Mouse (Mus musculus): ENCODE data around the gene Olfr1012. TPM values are rescaled to one million over a fixed set of nuclear protein-coding genes. Genes with fewer than 3 reads are reported as not detected.
"Not testable (repeated sequence)": the region's sequence is repeated elsewhere in the genome, so short reads cannot be mapped to it uniquely, and the experiment has no call there.

Olfr1012 gene
- not detected for total RNA-seq (2021)
- long read RNA-seq = 0 reads

DNA sequence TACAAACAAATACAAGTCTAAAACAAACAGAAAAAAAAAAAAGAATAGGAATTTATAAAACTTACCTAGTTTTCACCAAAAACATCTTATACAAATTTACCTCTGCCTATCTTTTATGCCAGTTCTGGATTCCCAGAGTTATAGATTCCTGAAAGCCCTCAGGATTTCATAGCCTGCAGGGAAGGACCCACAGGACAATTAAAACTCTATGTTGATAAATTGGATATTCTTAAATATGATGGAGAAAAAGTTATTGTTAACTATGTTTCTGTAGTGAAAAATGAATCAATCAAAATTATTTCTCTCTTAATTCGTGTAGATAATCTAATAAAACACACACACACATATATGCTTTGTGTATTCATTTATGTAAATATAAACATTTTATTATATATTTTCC is at the start of gene Olfr1012:
Gene Olfr1012, minus strand, starts transcription at position 101 of the 400 bp plus-strand sequence.
- no peak for DNase-seq (ENCODE audit: low spot score in 2 of 2)

DNA sequence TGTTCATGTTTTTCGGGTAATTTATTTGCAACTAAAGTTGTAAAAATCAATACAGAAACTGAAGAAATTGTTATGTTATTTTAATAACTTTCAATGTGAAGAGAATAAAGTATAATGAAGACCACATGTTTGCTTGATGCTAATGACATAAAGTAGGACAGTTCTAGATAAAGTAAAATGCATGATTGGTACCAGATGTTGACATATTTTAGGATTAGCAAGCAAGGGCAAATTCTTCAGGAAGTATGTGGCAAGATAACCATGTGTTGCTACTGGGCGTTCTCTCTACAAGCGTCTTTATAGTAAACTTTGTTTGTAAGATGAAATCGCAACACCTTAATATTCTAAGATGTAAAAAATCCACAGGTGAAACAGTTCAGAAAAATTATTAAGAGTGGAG is 41.9 kb upstream of the Olfr1012 start:
- no peak for DNase-seq (ENCODE audit: low spot score in 2 of 2)

- no peak for DNase-seq (ENCODE audit: low spot score in 2 of 2)
Observed at GRCm38 (mm10) chr2:85802444-85802843, 39.9 kb upstream of the Olfr1012 start, which contains the start of gene Olfr1016. Gene Olfr1016, minus strand, starts transcription at chr2:85802544.

- no peak for DNase-seq (ENCODE audit: low spot score in 2 of 2)
Observed at GRCm38 (mm10) chr2:85792331-85792730, 29.8 kb upstream of the Olfr1012 start.

GRCm38 (mm10) chr2:85781717-85782116 is 19.2 kb upstream of the Olfr1012 start, which contains the start of gene Olfr1015:
Gene Olfr1015, plus strand, starts transcription at chr2:85782017.
- DNase-seq (ENCODE audit: low spot score in 2 of 2) = no peak

GRCm38 (mm10) chr2:85772413-85772812 is 9.8 kb upstream of the Olfr1012 start, which contains the start of gene Olfr1014:
Gene Olfr1014, plus strand, starts transcription at chr2:85772713.
- DNase-seq (ENCODE audit: low spot score in 2 of 2) = no peak

- DNase-seq (ENCODE audit: low spot score in 2 of 2) = no peak
Observed at GRCm38 (mm10) chr2:85766798-85767197, 4.2 kb upstream of the Olfr1012 start, which contains the start of gene Olfr1013. Gene Olfr1013, plus strand, starts transcription at chr2:85767098.

- DNase-seq (ENCODE audit: low spot score in 2 of 2) = no peak
Observed at GRCm38 (mm10) chr2:85753822-85754221, 8.7 kb downstream of the Olfr1012 start.

GRCm38 (mm10) chr2:85725793-85726192 is 36.8 kb downstream of the Olfr1012 start:
- DNase-seq (ENCODE audit: low spot score in 2 of 2) = peak in 1 of 2 experiments; percentile 36

DNA sequence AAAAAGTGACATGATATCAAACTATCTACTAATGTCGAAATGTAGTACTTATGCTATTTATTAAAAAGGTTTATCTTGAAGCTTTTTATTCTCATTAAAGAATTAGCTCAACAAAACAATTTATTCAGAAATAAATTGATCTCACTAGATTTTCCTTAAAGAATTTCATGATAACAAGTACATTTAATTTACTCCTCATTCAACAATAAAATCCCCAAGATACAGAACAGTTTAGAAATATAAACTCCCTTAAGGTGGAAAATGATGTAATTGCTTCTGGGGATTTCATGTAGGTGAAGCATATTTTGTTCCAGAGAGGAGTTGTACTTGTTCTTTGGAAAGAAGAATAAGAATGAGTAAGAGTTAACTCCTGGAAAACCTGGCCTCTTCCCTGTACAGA is 47.4 kb downstream of the Olfr1012 start, which contains the start of gene Olfr1009:
Gene Olfr1009, plus strand, starts transcription at position 301 of the 400 bp plus-strand sequence.
- no peak for DNase-seq (ENCODE audit: low spot score in 2 of 2)

GRCm38 (mm10) chr2:85711159-85711558 is 51.4 kb downstream of the Olfr1012 start:
- no peak for DNase-seq (ENCODE audit: low spot score in 2 of 2)

DNA sequence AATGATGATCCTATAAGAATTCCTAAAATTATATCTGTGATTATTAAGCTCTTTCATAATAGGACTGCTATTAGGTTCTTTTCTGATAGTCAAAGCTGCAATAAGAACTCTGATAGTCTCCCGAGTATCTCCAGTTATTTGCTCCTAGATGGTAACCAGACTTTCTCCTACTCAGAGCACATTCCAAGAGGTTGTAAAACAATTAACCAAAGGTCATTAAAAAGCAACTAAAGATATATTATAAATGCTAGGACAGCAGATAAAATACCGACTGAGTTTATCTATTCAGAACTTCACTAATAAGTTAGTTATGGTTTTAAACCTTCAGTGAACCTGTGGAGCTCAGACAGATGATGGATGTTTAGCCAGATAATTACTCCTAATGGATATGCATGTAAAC is 51.9 kb downstream of the Olfr1012 start:
- not testable (repeated sequence) for DNase-seq (ENCODE audit: low spot score in 2 of 2)

Other genes starting within 250 kb of the Olfr1012 start
- gene 4833423E24Rik, start 243.7 kb downstream of the Olfr1012 start, total RNA-seq (2021) = under 1 TPM in 1 of 2 experiments, not detected in 1; 0.23 TPM
- gene Olfr996, start 183.6 kb downstream of the Olfr1012 start, total RNA-seq (2021) = not detected
- not detected for gene Olfr998, start 173.8 kb downstream of the Olfr1012 start, total RNA-seq (2021)
- gene Olfr1000, start 150.9 kb downstream of the Olfr1012 start, total RNA-seq (2021) = not detected
- gene Olfr1002, start 112.1 kb downstream of the Olfr1012 start, total RNA-seq (2021) = not detected
- gene Olfr154, start 98.3 kb downstream of the Olfr1012 start, total RNA-seq (2021) = not detected
- not detected for gene Olfr1006, start 84.0 kb downstream of the Olfr1012 start, total RNA-seq (2021)
- not detected for gene Olfr1008, start 73.3 kb downstream of the Olfr1012 start, total RNA-seq (2021)
- gene Olfr1009, start 47.3 kb downstream of the Olfr1012 start, total RNA-seq (2021) = not detected
- not detected for gene Olfr1013, start 4.3 kb upstream of the Olfr1012 start, total RNA-seq (2021)
- gene Olfr1014, start 9.9 kb upstream of the Olfr1012 start, total RNA-seq (2021) = not detected
- not detected for gene Olfr1015, start 19.3 kb upstream of the Olfr1012 start, total RNA-seq (2021)
- gene Olfr1016, start 39.8 kb upstream of the Olfr1012 start, total RNA-seq (2021) = not detected
- gene Olfr1018, start 55.7 kb upstream of the Olfr1012 start, total RNA-seq (2021) = not detected
- not detected for gene Olfr1019, start 82.7 kb upstream of the Olfr1012 start, total RNA-seq (2021)
- not detected for gene Olfr1020, start 84.3 kb upstream of the Olfr1012 start, total RNA-seq (2021)
- gene Olfr1022, start 105.8 kb upstream of the Olfr1012 start, total RNA-seq (2021) = not detected
- gene Olfr1023, start 122.9 kb upstream of the Olfr1012 start, total RNA-seq (2021) = not detected
- not detected for gene Olfr1024, start 142.3 kb upstream of the Olfr1012 start, total RNA-seq (2021)
- not detected for gene Olfr1025-ps1, start 152.4 kb upstream of the Olfr1012 start, total RNA-seq (2021)
- gene Olfr1026, start 158.8 kb upstream of the Olfr1012 start, total RNA-seq (2021) = not detected
- not detected for gene Olfr1028, start 187.7 kb upstream of the Olfr1012 start, total RNA-seq (2021)
- not detected for gene Olfr1029, start 211.1 kb upstream of the Olfr1012 start, total RNA-seq (2021)
- gene Olfr1030, start 216.5 kb upstream of the Olfr1012 start, total RNA-seq (2021) = not detected
- not detected for gene Olfr1031, start 227.5 kb upstream of the Olfr1012 start, total RNA-seq (2021)
- not detected for gene Olfr1032, start 242.8 kb upstream of the Olfr1012 start, total RNA-seq (2021)